Mouse (Mus musculus) forebrain, postnatal 0 days (tissue): ENCODE data around the gene Mrpl48. TPM values are rescaled to one million over a fixed set of nuclear protein-coding genes. Genes with fewer than 3 reads are reported as not detected.
A peak's percentile ranks its signal among the peaks of the same experiment; 100 is the strongest.

Experiments
- ATAC-seq: fragments of 200-750 bp; cut with Nextera tagmentation; 2 replicates; pipeline ENCODE4 v1.8.0; 2017; ENCODE audit warnings: mild to moderate bottlenecking, moderate library complexity
- DNase-seq: peaks from one replicate; pipeline ENCODE4 v3.0.0-alpha.2; 2015
- H3K27ac ChIP-seq: fragments of 300-500 bp; sonication (generic); 2 replicates; pipeline ENCODE4 v1.5.1; 2014; ENCODE audit warnings: low read depth, mild to moderate bottlenecking, antibody characterized with exemption, low read length, moderate library complexity, mixed read lengths
- H3K27me3 ChIP-seq: fragments of 300-500 bp; sonication (generic); 2 replicates; pipeline ENCODE4 v1.6.1; 2014; ENCODE audit warnings: mild to moderate bottlenecking, low read length, mixed read lengths; ENCODE audit not compliant: insufficient read depth
- H3K36me3 ChIP-seq: fragments of 300-500 bp; sonication (generic); 2 replicates; pipeline ENCODE4 v1.6.1; 2014; ENCODE audit warnings: mild to moderate bottlenecking, moderate library complexity; ENCODE audit not compliant: insufficient read depth
- H3K4me1 ChIP-seq: fragments of 300-500 bp; sonication (generic); 2 replicates; pipeline ENCODE4 v1.6.1; 2014; ENCODE audit warnings: antibody characterized with exemption; ENCODE audit not compliant: insufficient read depth
- H3K4me2 ChIP-seq: fragments of 300-500 bp; sonication (generic); 2 replicates; pipeline ENCODE4 v1.6.1; 2014; ENCODE audit warnings: low read depth, mild to moderate bottlenecking, moderate library complexity
- H3K4me3 ChIP-seq: fragments of 300-500 bp; sonication (generic); 2 replicates; pipeline ENCODE4 v1.5.1; 2014; ENCODE audit warnings: low read depth, low read length, mixed read lengths
- H3K9ac ChIP-seq: fragments of 300-500 bp; sonication (generic); 2 replicates; pipeline ENCODE4 v1.6.1; 2014; ENCODE audit warnings: mild to moderate bottlenecking
- H3K9me3 ChIP-seq: fragments of 300-500 bp; sonication (generic); 2 replicates; pipeline ENCODE4 v1.6.1; 2016; ENCODE audit warnings: low read length
- CTCF ChIP-seq: sonication (generic); IDR thresholded peaks from 2 replicates; pipeline ENCODE4 v1.5.1; 2016; ENCODE audit warnings: antibody characterized with exemption, control low read depth, low read depth
- WGBS: fragments of 180-500 bp; shearing (Covaris S2); extraction: QIAGEN DNeasy Blood & Tissue Kit; methylation state at CpG from one replicate; pipeline ENCODE4 v1.1.7; 2014; 5-methylcytosine and 5-hydroxymethylcytosine counted together
- polyA plus RNA-seq: library from polyadenylated mRNA; unstranded; fragments of >200 nt; fragmentation: Nextera tagmentation; extraction: Ambion mirVana; gene quantifications from 2 replicates; pipeline ENCODE4 v1.2.1, GENCODE M21; 2015
- total RNA-seq: library from RNA; depleted of rRNA; stranded (reverse); fragments of >200 nt; gene quantifications from 2 replicates; pipeline ENCODE4 v1.2.3, GENCODE M21; 2014

Mrpl48 gene
- total and polyA plus RNA-seq, 2 experiments from 2014 or later: 28.9 to 88.4 TPM

- no peak for TF ChIP-seq CTCF
- Histone ChIP-seq H3K9ac (peak overlapping the region; percentile 100), H3K4me1 (peaks cover 10% of the 10 kb centered on the region), H3K4me3 (peak overlapping the region; percentile 99), H3K36me3 (no peaks in the 10 kb centered on the region), H3K9me3 (no peaks in the 10 kb centered on the region), H3K27me3 (no peaks in the 10 kb centered on the region), H3K27ac (peak overlapping the region; percentile 100), H3K4me2 (peak overlapping the region; percentile 75)
- no peak for ATAC-seq
- DNase-seq: no peak
- 14% methylated on average over 4 of the region's 4 CpGs for WGBS
Observed at GRCm38 (mm10) chr7:100608910-100609309, 809 bp upstream of the Mrpl48 start.

- H3K4me2 ChIP-seq: peak within 1 kb of the TSS; percentile 75
- TF ChIP-seq CTCF: peak; percentile 54
Observed at GRCm38 (mm10) chr7:100607214-100608129, 629 bp downstream of the Mrpl48 start, which contains the start of gene Rab6a. Gene Rab6a, plus strand, starts transcription at chr7:100607410.

GRCm38 (mm10) chr7:100600211-100600610 is 7.9 kb downstream of the Mrpl48 start:
- 81% methylated on average over 5 of the region's 5 CpGs for WGBS
- H3K4me1 ChIP-seq: no peaks in the 10 kb centered on the region
- DNase-seq (no peak), ATAC-seq (no peak)
- no peak for TF ChIP-seq CTCF
- H3K4me2 ChIP-seq: no peak overlapping the region
- no peak overlapping the region for H3K4me3 ChIP-seq
- no peaks in the 10 kb centered on the region for H3K36me3 ChIP-seq
- no peak overlapping the region for H3K9ac ChIP-seq
- H3K27me3 ChIP-seq: no peaks in the 10 kb centered on the region
- H3K9me3 ChIP-seq: no peaks in the 10 kb centered on the region
- no peak overlapping the region for H3K27ac ChIP-seq

More at GRCm38 (mm10) chr7:100607214-100608129, 629 bp downstream of the Mrpl48 start, which contains the start of gene Rab6a:
- ATAC-seq (peak; percentile 97), DNase-seq (peak; percentile 99)
- 1% methylated on average over 93 of the region's 105 CpGs for WGBS
- peak within 1 kb of the TSS; percentile 99 for H3K4me3 ChIP-seq
- H3K27me3 ChIP-seq: no peaks in the 10 kb centered on the region
- peak within 1 kb of the TSS; percentile 100 for H3K27ac ChIP-seq
- H3K9me3 ChIP-seq: no peaks in the 10 kb centered on the region
- no peaks in the 10 kb centered on the region for H3K36me3 ChIP-seq
- peak within 1 kb of the TSS; percentile 100 for H3K9ac ChIP-seq
- H3K4me1 ChIP-seq: peaks cover 10% of the 10 kb centered on the region

DNA sequence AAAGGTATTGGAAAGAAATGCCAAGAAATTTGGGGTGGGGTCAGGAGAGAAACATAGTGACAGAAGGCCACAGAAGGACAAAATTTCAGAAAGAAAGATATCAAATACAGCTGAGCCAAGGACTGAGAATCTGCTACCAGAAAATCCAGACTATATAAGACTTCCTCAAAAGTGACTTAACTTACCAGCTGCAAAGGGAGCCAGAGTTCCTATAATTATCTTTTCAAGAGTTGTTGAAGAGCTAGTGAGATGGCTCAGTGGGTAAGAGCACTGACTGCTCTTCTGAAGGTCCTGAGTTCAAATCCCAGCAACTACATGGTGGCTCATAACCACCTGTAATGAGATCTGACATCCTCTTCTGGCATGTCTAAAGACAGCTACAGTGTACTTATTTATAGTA is 14.8 kb downstream of the Mrpl48 start:
- Histone ChIP-seq H3K36me3 (no peaks in the 10 kb centered on the region), H3K9ac (no peak overlapping the region), H3K4me2 (no peak overlapping the region), H3K9me3 (no peaks in the 10 kb centered on the region), H3K4me3 (no peak overlapping the region), H3K27ac (no peak overlapping the region), H3K4me1 (no peaks in the 10 kb centered on the region), H3K27me3 (no peaks in the 10 kb centered on the region)
- DNase-seq (no peak), ATAC-seq (no peak)
- no peak for TF ChIP-seq CTCF

- WGBS: 6% methylated on average over 2 of the region's 2 CpGs
- peak overlapping the region; percentile 85 for H3K27ac ChIP-seq
- H3K9me3 ChIP-seq: no peaks in the 10 kb centered on the region
- peak overlapping the region; percentile 49 for H3K4me3 ChIP-seq
- H3K36me3 ChIP-seq: no peaks in the 10 kb centered on the region
- no peaks in the 10 kb centered on the region for H3K27me3 ChIP-seq
- peak; percentile 4; the same call in 1 of the 2 replicates for ATAC-seq
- no peak for DNase-seq
- H3K4me2 ChIP-seq: peak overlapping the region; percentile 58
- H3K9ac ChIP-seq: peak overlapping the region; percentile 64
- TF ChIP-seq CTCF: no peak
- H3K4me1 ChIP-seq: no peaks in the 10 kb centered on the region
Observed at GRCm38 (mm10) chr7:100591522-100591852, 16.6 kb downstream of the Mrpl48 start.

DNA sequence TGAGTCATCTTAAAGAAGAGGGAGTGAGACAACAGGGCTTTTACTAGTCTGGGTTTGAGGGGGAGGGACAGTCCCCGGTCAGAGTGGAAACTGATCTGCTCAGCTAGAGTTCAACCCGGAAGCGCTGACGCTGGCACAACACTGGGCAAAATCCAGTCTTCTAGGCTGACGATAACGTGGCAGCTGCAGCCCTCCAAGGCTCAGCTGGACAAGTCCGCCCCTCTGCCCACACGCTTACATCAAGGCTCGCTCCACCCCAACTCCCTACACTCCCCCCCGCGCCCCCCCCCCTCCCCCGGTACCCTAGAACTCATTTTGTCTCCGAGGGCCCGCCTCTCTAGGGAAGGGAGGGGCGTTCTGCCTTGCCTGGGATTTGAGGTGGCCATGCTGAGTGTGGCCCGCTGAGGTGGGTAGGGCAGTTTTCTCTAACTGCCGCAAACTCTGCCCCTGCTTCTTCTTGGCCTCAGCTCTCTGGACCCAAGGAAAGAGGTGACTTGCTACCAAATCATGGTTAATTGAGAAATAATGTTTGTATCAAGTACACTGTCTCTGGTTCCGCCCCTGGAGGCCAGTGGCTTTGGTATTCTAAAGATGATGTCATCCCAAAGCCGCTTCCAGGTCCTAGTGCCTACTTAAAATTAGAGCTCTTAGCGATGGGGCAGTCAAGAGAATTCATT is 17.1 kb downstream of the Mrpl48 start:
- H3K27ac ChIP-seq: peak overlapping the region; percentile 85
- no peaks in the 10 kb centered on the region for H3K4me1 ChIP-seq
- ATAC-seq: peak; percentile 97
- peak; percentile 22; the same call in 1 of the 2 replicates for TF ChIP-seq CTCF
- DNase-seq: peak; percentile 88
- H3K27me3 ChIP-seq: no peaks in the 10 kb centered on the region
- no peaks in the 10 kb centered on the region for H3K9me3 ChIP-seq
- H3K9ac ChIP-seq: peak overlapping the region; percentile 64
- no peaks in the 10 kb centered on the region for H3K36me3 ChIP-seq
- peak overlapping the region; percentile 49 for H3K4me3 ChIP-seq
- peak overlapping the region; percentile 58 for H3K4me2 ChIP-seq
- 0% methylated on average over 18 of the region's 20 CpGs for WGBS

GRCm38 (mm10) chr7:100590504-100590844 is 17.6 kb downstream of the Mrpl48 start:
- Histone ChIP-seq H3K4me3 (peak overlapping the region; percentile 49), H3K9ac (peak overlapping the region; percentile 64), H3K4me2 (peak overlapping the region; percentile 58), H3K4me1 (no peaks in the 10 kb centered on the region), H3K27me3 (no peaks in the 10 kb centered on the region), H3K27ac (peak overlapping the region; percentile 85), H3K9me3 (no peaks in the 10 kb centered on the region), H3K36me3 (no peaks in the 10 kb centered on the region)
- peak; percentile 1 for DNase-seq
- TF ChIP-seq CTCF: no peak
- 33% methylated on average over 7 of the region's 7 CpGs for WGBS
- no peak for ATAC-seq
